Mouse (Mus musculus): Measurements from ENCODE around the gene Cort.
"Not testable (repeated sequence)": the region's sequence is repeated elsewhere in the genome, so short reads cannot be mapped to it uniquely, and the experiment has no call there.

The Cort gene

DNA sequence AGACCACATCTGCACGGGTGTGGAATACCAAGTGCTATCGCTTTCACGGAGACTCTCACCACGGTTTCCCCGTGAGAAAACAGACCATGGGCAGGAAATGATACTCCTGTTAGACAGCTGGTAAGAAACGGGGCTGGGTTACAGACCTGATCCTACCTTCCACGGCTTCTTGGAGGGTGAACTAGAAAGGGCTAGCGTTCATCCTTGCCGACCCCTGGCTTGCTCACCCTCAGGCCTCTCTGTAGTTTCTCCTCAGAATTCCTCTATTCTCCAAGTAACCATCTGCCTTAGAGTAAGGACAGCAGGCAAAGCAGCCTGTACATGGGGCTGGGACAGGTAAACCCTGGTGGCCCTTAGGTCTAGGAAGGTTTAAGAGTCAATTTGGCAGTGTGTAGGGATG, 22.6 kb upstream of the Cort start:
- in situ Hi-C loops (cut with MboI; ENCODE audit: unreplicated experiment in 2 of 2), result loop anchor here (10.0 to 25.0 kb wide), 7 partner anchors 156 to 963 kb away; partner anchors contain the start of genes Kif1b (in 1 of the 2), Rbp7 (in 1 of the 2), Slc2a5 (in 1 of the 2) and Ube4b (in 1 of the 2)

DNA sequence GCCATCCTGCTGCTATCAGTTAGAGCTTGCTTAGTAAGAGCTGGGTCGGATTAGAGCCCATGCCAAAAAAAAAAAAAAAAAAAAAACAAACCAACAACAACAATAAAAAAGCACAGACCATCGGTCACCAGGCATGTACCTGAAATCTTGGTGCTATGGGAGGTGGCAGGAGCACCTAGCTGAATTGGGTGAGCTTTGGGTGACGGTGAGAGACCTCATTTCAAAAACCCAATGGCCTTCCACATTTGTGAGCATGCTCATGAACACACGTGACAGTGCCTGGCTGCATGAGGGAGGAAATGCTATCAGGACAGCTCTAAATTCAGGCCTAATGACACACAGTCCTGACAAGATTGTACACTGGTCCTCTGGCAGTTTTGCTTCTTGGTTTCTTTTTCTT, 21.5 kb upstream of the Cort start:
- in situ Hi-C loops (cut with MboI; ENCODE audit: unreplicated experiment in 2 of 2), result loop anchor here (10.0 to 25.0 kb wide), 7 partner anchors 157 to 964 kb away; partner anchors contain the start of genes Kif1b (in 1 of the 2), Rbp7 (in 1 of the 2), Slc2a5 (in 1 of the 2) and Ube4b (in 1 of the 2)

DNA sequence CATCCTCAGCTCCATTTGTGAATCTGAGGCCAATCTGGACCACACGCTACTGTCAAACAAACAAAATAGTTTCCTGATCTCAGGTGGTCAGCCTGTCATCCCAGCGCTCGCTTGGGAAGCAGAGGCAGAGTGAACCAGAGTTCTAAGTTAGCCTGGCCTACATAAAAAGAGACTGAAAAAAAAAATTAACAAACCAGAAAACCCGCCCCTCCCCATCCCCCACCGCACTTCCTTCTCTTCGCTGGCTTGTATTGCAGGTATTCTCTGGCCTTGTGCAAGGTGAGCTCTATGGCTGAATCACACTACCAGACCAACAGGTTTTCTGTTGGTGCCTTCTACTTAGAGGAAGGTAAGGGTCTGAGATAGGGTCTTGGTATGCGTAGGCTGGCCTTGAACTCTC, 21.0 kb upstream of the Cort start:
- in situ Hi-C loops (cut with MboI; ENCODE audit: unreplicated experiment in 2 of 2), result loop anchor here (10.0 to 25.0 kb wide), 7 partner anchors 157 to 965 kb away; partner anchors contain the start of genes Kif1b (in 1 of the 2), Rbp7 (in 1 of the 2), Slc2a5 (in 1 of the 2) and Ube4b (in 1 of the 2)

DNA sequence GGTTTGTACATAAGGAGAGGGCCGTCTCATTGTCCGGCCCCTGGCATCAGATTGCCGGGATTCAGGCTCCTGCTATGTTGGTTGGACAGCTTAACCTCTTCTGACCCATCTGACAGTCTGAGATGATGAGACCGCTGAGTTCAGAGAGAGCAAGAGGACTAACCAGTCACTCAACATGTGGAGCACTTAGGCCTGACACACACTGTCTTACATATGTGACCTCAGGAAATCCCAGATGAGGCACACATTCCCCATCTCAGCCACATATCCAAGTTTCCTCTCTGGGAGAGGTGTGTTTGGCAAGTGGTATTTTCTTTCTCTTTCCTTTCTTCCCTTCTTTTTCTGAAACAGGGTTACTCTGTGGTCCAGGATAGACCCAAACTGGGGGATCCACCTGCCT, 18.6 kb upstream of the Cort start:
- in situ Hi-C loops (cut with MboI; ENCODE audit: unreplicated experiment in 2 of 2), result loop anchor here (10.0 to 25.0 kb wide), 7 partner anchors 160 to 967 kb away; partner anchors contain the start of genes Kif1b (in 1 of the 2), Rbp7 (in 1 of the 2), Slc2a5 (in 1 of the 2) and Ube4b (in 1 of the 2)

DNA sequence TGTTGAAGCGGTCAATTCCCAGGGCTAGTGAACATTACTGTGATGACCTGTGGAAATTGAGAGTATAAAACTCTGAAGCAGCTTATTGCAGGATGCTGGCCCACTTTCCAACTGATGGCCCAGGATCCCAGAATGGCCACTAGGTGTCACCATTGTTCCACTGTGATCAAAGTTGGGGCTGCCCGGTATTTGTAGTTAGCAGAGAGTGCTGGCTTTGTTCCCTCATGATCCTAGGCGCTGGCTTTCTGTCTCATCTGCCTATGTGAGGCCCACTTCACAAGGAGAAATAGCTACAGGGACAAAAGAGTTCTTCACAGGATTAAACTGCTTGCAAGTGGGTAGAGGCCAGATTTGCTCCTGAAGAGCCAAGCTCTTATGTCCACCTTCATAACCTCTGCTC, 17.9 kb upstream of the Cort start:
- in situ Hi-C loops (cut with MboI; ENCODE audit: unreplicated experiment in 2 of 2), result loop anchor here (5.0 to 25.0 kb wide), 10 partner anchors 160 to 968 kb away; partner anchors contain the start of genes Kif1b (in 1 of the 2), Rbp7 (in 1 of the 2), Slc2a5 (in 1 of the 2) and Ube4b (in 1 of the 2)

DNA sequence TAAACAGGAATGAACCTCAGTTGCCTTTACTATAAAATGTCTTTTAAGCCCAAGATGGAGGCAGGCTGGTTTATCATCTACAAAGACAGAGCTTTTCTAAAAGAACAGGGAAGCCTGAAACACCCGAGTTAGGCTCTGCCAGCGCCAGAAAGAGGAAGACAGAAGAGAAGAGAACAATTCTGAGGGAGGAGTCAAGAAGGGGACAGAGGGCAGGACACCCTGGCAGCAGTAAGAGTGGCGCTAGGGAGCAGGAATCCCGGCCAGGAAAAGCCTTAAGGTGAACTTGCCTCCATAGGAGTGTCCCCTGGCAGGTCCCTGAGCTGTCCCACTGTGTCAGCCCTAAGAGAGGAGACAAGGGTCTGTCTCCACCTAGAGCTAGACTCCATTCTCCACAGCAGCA, 17.0 kb upstream of the Cort start:
- in situ Hi-C loops (cut with MboI; ENCODE audit: unreplicated experiment in 2 of 2), result loop anchor here (5.0 to 25.0 kb wide), 10 partner anchors 161 to 969 kb away; partner anchors contain the start of genes Kif1b (in 1 of the 2), Rbp7 (in 1 of the 2), Slc2a5 (in 1 of the 2) and Ube4b (in 1 of the 2)

DNA sequence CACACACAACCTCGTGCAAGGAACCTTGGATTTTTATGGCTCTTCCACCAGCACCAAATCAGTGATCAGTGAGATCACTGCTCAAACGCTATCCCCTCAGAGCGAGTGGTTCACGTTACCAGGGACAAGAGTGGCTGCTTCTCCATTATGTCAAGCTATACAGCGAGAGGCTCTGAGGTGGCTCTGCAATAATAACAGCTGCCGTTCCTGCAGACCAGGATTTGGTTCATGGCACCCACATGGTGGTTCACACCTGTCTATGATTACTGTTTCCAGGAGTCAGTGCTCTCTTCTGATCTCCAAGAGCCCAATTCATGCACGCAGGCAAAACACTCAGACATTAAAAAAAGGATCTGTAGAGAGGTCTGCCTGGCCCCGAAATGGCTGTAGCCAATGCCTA, 12.0 kb upstream of the Cort start:
- in situ Hi-C loops (cut with MboI; ENCODE audit: unreplicated experiment in 2 of 2), result loop anchor here (5.0 to 25.0 kb wide), 4 partner anchors 61 to 974 kb away; partner anchors contain the start of genes Slc2a5 (in 1 of the 2) and Ube4b (in 1 of the 2)

DNA sequence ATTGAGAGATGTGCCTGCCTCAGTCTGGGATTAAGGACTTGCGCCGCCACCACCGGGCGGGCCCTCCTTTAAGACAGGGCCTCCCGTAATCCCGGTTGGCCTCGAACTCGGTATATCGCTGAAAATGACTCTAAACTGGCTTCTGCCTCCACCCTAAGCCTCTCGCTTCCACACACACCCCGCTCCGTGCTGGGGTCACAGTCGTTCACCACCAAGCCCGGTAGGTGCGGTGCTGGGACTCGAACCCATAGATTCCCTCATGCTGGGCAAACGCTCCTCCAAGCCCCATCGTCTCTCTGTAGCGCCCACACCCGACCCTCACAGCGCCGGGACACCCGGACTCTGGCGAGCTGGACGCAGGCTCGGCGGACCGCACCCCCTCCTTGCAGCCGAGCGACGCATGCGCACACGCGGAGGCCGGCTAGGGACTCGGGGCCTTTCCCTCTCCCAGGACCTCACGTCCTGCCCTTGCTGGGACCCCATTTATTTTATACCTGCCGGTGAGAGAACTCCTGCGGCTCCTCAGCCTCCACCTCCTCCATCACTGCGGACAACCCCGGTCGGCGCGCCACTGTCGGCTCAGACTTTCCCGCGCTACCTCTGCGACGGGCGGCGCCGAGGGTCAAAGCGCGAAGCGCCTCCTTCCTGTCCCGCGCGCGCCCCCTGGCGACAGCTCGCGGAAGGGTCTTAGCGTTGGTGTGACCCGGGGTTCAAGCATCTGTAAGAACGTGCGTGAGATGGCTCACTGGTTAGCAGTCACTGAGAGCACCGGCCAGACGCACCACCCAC, 10.6 kb upstream of the Cort start, which contains the start of gene Cenps:
Cenps (minus strand) TSS at position 648 of the 789 bp plus-strand sequence.
- in situ Hi-C loops (cut with MboI; ENCODE audit: unreplicated experiment in 2 of 2), result loop anchor here (5.0 to 25.0 kb wide), 4 partner anchors 60 to 975 kb away; partner anchors contain the start of genes Slc2a5 (in 1 of the 2) and Ube4b (in 1 of the 2)

DNA sequence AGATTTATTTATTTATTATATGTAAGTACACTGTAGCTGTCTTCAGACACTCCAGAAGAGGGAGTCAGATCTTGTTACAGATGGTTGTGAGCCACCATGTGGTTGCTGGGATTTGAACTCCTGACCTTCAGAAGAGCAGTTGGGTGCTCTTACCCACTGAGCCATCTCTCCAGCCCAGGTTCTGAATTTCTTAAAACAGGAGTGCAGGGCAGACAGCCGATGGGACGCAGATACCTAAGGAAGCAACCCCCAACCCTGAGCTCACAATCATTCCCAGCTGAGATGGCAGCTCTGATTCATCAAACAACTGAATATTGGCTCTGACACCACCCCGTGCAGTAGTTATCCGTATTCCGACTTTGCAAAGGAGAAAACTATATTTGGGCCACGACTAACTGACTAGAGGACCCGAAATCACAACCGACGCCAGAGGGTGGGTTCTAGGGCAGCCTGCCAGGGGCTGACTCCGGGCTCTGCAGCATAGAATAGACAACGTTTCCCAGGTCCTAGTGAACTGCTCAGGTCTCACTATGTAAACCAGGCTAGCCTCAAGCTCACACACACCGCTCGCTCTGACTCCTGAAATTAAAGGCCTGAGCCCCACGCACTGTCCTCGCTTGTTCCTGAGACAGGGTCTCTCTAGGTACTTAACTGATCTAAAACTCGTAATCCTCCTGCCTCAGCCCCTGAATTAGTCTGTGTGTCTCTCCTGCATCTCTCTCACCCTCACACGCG, 9.7 kb upstream of the Cort start:
- in situ Hi-C loops (cut with MboI; ENCODE audit: unreplicated experiment in 2 of 2), result loop anchor here (5.0 to 25.0 kb wide), 4 partner anchors 59 to 976 kb away; partner anchors contain the start of genes Slc2a5 (in 1 of the 2) and Ube4b (in 1 of the 2)

DNA sequence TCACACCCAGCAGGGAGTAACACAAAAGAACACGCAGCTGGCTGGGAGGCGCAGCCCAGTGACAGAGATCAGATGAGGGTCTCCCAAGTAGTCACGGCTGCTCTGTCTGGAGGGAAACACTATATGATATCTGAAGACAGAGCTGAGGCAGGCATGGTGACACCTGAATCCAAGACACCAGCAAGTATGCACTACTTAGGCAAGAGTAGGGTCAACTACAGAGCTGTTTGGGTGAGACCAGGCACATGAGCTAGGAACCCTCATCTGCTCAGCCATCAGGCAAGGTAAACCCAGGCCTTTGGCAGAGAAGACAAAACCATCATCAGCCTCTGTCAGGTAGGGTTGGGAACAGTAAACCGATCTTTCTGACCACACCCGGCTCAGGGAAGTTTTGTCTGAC, 6.8 kb upstream of the Cort start:
- in situ Hi-C loops (cut with MboI; ENCODE audit: unreplicated experiment in 2 of 2), result loop anchor here (5.0 to 25.0 kb wide), 3 partner anchors 41 to 979 kb away; partner anchors contain the start of genes Slc2a5 (in 1 of the 2) and Ube4b (in 1 of the 2)

DNA sequence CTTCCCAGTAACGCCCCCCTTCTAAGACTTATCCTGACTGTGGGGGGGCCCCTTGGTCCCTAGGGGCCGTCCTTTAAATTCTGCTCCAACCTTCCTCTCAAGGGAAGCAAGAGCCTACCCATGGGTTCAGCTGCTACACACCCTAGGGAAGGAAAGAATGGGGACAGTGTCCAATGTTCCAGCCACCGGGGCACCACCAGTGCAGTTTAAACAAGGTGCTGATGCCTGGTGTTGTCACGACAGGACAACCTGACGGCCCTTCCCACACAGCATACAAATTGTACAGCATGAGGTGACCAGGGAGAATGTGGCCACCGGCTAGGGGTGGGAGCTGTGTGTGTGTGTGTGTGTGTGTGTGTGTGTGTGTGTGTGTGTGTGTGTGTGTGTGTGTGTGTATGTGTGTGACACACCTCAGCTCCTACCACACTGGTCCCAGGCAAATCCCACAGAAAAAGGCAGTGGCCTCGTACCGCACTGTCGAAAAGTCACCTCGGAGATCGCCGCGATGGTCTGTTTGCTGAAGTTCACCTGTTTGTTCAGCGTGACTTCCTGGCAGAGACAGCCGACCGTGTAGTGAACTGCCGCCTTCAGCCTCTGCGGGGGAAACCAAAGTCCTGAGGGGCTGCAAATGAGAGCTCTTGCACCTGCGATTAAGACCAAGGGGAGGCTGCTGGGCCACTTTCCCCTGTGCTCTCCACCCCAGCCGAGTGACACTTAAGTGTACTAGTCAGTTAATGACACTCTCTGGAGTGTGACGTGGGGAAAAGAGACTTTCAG, 5.4 kb upstream of the Cort start:
- in situ Hi-C loops (cut with MboI; ENCODE audit: unreplicated experiment in 2 of 2), result loop anchor here (5.0 to 25.0 kb wide), 3 partner anchors 40 to 980 kb away; partner anchors contain the start of genes Slc2a5 (in 1 of the 2) and Ube4b (in 1 of the 2)

DNA sequence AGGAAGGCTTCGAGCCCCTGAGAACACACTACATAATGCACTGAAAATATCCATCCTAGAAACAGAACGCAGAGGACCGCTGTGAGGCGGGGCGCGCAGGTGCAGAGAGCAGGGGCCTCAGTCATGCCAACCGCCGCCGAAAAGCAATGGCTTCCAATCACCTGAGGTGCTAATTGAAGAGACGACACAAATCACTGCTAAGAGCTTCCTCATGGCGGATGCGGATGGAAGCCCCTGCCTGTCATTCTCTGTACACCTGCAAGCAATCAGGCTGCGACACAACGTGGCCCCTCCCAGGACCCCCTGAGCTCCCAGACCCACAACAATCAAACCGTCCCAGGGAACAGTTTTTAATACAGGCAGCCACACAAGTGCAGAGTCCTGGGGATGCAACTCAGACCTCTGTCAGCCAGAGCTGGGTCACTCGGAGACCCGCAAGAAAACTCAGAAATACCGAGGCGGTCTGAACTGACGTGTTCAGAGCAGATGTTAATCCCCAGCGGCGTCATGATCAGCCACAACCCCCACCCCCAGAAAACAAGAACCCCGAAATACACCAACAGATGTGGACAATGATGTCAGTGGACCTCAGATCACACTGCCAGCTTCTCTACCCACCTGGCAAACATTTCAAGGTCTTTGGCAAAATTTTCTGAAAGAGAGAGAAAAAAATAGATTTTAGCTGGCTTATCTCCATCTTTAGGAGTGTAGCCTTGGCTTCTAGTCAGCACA, 4.6 kb upstream of the Cort start:
- in situ Hi-C loops (cut with MboI; ENCODE audit: unreplicated experiment in 2 of 2), result loop anchor here (5.0 to 25.0 kb wide), 3 partner anchors 39 to 981 kb away; partner anchors contain the start of genes Slc2a5 (in 1 of the 2) and Ube4b (in 1 of the 2)

DNA sequence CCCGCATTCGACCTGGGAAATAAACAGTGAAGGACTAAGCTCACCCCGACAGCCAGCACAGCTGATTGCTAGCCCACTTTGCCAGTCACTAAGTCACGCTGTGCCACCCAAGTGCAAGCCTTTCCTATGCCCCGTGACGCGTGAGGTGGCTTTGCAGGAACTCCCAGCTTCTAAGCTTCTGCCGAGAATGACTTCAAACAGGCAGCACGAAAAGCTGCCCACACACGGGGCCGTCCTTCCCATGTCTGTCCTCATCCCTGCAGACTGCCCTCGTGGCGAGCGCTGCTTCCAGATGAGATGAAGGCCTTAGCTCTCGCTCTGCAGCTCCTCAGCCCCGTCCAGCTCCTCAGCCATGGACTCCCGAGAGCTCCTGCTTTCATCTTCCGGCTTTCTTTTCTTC, 1.9 kb upstream of the Cort start:
- in situ Hi-C loops (cut with MboI; ENCODE audit: unreplicated experiment in 2 of 2), result loop anchor here (25.0 kb wide), 2 partner anchors 309 to 984 kb away; partner anchors contain the start of genes Slc2a5 (in 1 of the 2) and Ube4b (in 1 of the 2)

DNA sequence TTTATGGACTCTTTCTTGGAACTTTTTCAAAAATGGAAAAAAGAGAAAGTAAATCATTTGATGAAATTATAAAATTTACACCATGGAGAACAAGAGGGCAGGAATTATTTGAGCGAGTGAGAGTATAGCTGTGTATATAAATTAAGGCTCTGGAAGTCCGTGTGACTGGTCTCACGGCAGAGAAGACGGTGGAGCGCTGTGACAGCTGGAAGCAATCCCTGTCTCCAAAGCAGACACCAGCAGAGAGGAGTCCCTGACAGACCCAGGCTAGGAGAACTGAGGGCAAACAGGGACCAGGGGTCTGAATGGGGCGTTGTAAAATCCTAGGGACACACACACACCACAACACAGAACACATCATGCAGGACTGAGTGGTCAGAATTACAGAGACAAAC, 451 bp downstream of the Cort start:
- in situ Hi-C loops (cut with MboI; ENCODE audit: unreplicated experiment in 2 of 2), result loop anchor here (25.0 kb wide), 2 partner anchors 311 to 986 kb away; partner anchors contain the start of genes Slc2a5 (in 1 of the 2) and Ube4b (in 1 of the 2)

DNA sequence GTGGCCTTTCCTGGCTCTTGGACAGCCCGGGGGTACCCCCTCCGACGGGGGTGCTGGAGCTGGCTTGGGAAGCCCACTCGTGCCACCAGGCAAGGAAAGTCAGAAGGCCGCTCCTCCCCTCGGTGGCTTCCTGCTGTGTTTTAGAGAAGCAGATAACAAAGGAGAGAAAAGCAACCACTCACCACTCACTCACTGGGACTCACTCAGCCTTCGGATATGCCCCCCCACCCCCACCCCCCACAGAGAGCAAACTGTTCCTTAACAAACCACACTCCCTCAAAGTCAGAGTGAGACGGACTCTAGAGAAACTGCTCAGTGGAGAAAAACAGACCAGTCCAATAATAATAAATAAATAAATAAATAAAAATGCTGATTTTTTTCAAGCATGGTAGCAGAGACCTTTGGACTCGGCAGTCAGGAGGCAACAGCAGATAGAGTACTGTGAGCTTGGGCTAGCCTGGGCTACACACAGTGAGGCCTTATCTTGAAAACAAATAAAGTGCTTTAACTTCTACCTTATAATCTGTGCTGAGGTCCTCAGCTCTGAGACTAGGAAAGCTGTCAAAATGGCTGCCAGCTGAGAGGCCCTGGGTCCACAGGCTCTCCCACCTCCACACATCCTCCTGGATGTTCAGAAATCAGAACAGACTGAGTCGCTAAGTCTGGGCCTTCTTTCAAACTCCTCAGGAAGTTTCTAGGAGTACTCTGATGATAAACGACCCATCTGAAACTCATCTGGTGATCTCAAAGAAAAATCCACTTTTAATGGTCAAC, 1.0 kb downstream of the Cort start:
- in situ Hi-C loops (cut with MboI; ENCODE audit: unreplicated experiment in 2 of 2), result loop anchor here (25.0 kb wide), 2 partner anchors 312 to 987 kb away; partner anchors contain the start of genes Slc2a5 (in 1 of the 2) and Ube4b (in 1 of the 2)

DNA sequence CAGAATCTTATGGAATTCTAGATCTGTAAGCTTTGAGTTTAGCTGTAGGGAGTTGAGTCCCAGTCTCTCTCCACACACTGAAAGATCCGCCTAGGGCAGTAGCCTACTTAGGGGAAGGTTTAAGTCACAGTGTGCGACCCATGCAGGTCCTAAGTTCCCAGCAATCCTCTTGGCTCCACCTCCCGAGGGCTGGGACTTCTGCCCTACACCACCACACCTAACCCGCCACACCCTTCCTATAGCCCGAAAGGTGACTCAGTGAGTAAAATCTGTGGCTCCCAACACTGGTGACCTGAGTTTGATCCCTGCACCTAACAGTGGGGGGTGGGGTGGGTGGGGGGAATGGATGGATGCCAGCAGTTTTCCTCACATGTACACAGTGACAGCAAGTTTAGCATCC, 3.1 kb downstream of the Cort start:
- in situ Hi-C loops (cut with MboI; ENCODE audit: unreplicated experiment in 2 of 2), result no loop called here

DNA sequence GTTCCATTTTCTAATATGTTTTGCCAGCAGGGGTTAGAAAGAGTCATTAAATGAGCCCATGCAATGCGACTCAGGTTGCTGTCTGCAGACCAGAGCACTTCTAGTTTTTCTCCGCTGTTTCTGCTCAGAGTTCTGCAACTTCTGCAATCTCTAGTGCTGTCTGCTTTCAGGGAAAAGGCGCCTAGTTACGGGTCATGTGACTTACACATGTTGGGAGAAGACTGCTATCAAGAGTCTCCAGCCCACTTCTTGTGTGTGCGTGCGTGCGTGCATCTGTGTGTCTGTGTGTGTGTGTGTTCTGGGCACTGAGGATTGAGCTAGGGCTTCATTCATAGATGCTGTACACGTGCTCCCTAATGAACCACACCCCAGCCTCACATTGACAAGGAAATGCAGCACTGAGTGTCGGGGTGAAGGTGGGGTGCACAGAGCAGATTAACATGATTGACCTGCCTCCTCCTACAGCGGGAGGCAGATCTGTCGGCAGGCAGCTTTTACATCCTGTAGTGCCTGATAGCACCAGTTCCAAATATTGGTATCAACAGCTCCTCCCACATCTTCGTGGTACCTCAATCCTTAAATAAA, 6.5 kb downstream of the Cort start:
- in situ Hi-C loops (cut with MboI; ENCODE audit: unreplicated experiment in 2 of 2), result not testable (repeated sequence)

Measured in v-Abl transformed pro-B cells (cell line).